Mouse (Mus musculus): ENCODE data around the gene Ccdc125.
"Not testable (repeated sequence)": the region's sequence is repeated elsewhere in the genome, so short reads cannot be mapped to it uniquely, and the experiment has no call there.

Ccdc125 gene

GRCm38 (mm10) chr13:100721656-100722055, 52.1 kb downstream of the Ccdc125 start:
- no peak for DNase-seq

DNA sequence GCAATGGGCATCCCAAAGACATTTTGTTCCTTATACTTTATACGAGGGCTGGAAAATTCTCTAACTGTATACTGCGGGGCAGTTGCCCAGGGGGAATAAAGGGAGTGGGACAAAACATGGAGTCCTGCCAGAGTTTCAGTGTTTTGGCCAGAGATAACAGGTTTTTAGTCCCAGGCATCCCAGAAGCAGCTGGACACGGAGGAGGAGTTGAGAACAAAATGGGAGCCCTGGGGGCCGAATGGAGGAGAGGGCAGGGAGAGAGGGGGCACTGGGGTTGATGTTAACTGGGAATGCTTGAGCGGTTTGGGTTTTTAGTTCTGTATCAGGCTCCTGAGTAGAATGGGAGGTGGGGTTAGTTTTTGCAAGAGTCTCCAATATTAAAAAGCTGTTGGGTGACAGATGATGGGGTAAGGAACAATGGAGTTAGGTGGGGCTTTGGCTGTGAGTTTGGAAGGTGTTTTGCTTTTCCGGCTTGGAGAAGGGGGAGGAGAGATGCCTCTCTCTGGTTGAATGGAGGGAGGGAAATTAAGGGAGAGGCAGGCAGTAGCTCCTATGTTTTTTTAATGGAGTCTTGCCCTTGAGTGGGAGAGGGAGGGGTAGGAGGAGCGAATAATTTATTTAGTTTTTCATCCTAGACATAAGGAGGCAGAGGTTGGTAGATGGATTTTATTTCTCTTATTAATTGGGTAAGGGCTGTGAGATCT, 54.7 kb downstream of the Ccdc125 start:
- no peak for DNase-seq

DNA sequence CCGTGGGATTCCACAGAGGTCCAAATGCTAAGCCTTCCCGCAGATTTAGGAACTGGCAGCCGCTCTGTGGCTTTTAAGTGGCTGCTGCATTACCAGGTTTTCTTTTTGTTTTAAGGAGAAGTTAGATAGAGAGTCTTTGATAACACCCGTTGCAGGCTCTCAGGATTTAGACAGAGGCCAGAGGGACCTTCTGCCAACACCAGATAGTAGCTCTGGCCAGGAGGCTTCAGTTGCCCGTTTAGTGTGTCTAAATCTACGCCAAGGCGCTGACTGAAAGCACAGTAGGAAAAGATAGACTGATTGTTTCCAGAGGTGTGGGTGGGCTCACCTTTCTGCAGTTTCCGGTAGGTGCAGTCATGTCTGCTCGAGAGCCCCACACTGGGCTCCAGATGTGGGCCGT, 55.7 kb downstream of the Ccdc125 start:
- no peak for DNase-seq

DNA sequence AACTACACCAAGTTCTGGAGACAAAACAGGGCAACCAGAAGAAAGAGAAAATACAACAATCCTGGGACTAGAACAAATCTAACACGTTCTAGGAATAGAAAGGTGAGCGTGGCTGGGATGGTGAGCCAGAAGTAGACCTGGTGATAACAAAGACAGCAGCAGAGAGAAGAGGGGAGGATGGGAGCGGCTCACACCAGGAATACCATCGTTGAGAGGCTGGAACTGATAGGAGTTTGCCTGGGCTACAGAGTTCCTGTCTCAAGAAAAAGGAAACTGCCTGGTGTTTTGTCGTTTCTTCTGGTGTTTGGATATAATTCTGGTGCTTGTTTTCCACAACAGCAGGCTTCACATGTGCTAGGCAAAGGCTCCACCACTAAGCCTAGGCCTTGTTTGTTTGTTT, 58.6 kb downstream of the Ccdc125 start:
- DNase-seq = no peak

GRCm38 (mm10) chr13:100728530-100728929, 59.0 kb downstream of the Ccdc125 start:
- DNase-seq = not testable (repeated sequence)

- DNase-seq = peak; percentile 6
Observed at GRCm38 (mm10) chr13:100730153-100730860, 60.8 kb downstream of the Ccdc125 start.

DNA sequence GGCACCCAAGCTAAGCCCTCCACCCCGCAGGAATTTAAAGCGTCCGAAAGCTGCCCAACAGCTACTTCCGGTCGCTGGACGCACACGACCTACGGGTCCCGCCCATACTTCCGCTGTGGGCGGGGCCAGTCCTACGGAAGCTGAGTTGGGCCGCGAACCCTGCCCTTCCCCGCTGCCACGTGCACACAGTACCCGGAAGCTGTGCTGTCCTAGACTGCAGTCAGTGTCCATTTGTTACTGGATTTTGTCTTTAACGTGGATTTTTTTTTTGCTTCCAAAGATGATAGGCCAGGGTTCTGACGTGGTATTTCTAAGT, 61.3 kb downstream of the Ccdc125 start, which contains the start of gene Cdk7:
Cdk7 (minus strand) TSS at position 79 of the 316 bp plus-strand sequence.
- peak; percentile 93 for DNase-seq

GRCm38 (mm10) chr13:100731462-100732046, 62.0 kb downstream of the Ccdc125 start:
- not testable (repeated sequence) for DNase-seq

DNA sequence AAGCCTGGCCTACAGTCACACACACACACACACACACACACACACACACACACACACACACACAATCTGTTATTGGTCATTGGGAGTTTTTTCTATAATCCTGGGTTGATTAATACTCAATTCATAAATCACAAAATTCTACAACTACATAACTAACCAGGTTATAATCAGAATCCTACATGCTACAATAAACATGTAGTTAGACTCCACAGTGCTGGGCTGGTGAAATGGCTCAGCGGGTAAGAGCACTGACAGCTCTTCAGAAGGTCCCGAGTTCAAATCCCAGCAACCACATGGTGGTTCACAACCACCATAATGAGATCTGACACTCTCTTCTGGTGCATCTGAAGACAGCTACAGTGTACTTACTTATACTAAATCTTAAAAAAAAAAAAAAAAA, 63.2 kb downstream of the Ccdc125 start:
- DNase-seq = no peak

- DNase-seq = no peak
Observed at GRCm38 (mm10) chr13:100742831-100743230, 73.3 kb downstream of the Ccdc125 start.

DNA sequence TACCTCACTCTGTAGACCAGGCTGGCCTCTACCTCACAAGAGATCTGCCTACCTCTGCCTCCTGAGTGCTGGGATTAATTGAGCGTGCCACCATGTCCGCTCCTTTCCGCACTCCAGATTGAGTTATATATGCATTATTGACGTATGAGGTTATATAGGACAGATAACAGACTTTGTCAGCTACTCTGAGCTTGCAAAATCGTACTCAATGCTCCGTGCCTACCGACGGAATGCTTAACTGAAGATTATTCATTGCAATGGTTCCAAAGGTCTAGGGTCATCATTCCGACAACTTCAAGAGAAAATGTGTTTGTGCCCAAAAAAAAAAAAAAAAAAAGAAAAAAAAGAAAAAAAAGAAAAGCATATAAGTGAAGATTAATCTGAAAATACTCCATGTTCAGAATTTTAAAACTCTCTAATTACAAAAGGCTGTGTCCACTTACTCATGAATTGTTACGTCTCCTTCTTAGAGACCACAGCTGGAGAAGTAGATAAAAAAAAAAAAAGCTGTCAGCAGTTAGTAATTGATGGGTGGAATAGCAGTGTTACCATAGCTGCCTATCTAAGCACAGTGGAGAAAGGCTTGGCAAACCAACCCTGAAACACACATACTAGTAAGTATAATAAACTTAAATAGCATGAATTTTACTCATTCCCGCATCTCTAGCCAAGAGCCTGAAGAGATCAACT, 74.0 kb downstream of the Ccdc125 start:
- no peak for DNase-seq

- DNase-seq = peak; percentile 95
Observed at GRCm38 (mm10) chr13:100744036-100744744, 74.7 kb downstream of the Ccdc125 start, which contains the start of gene Mrps36. Gene Mrps36 (minus strand): TSS chr13:100744659.

- DNase-seq = no peak
Observed at GRCm38 (mm10) chr13:100746090-100746489, 76.6 kb downstream of the Ccdc125 start.
